ENCODE assay signal across 24 mouse cellular contexts in genomic region chr17:87418082-87418481, GRCm38 (mm10). TPM values are rescaled to one million over a fixed set of nuclear protein-coding genes. Genes with fewer than 3 reads are reported as not detected.
"Had no signal": no experiment of that assay in that cellular context is flagged by ENCODE, and none has a peak within 500 bp of the region (broad histone marks: within the 10 kb centered on the region; RNA-seq: fewer than 3 reads in every experiment).

No protein-coding gene starts in this region.

- H3K36me3 ChIP-seq: kidney, embryonic 15.5 days; limb, embryonic 12.5 days; limb, embryonic 15.5 days; lung, embryonic 15.5 days; midbrain, embryonic 12.5 days; midbrain, embryonic 15.5 days had no signal

- H3K4me1 ChIP-seq: kidney, embryonic 15.5 days; limb, embryonic 15.5 days; lung, embryonic 15.5 days; megakaryocyte, embryonic 14.5 days; midbrain, embryonic 12.5 days; midbrain, embryonic 15.5 days; neural tube, embryonic 13.5 days had no signal

- H3K9ac ChIP-seq: kidney, embryonic 15.5 days; limb, embryonic 12.5 days; limb, embryonic 15.5 days; liver, embryonic 14.5 days; lung, embryonic 15.5 days; midbrain, embryonic 12.5 days; midbrain, embryonic 15.5 days; neural tube, embryonic 13.5 days had no signal

- H3K4me3 ChIP-seq: kidney, embryonic 15.5 days; layer of hippocampus, adult 2 months; limb, embryonic 12.5 days; limb, embryonic 15.5 days; lung, embryonic 15.5 days; megakaryocyte, embryonic 14.5 days; midbrain, embryonic 12.5 days; midbrain, embryonic 15.5 days; myocyte; neural tube, embryonic 13.5 days had no signal

- H3K27me3 ChIP-seq: kidney, embryonic 15.5 days; limb, embryonic 15.5 days; lung, embryonic 15.5 days; midbrain, embryonic 12.5 days; midbrain, embryonic 15.5 days; neural tube, embryonic 13.5 days had no signal

- H3K9me3 ChIP-seq: kidney, embryonic 15.5 days; limb, embryonic 12.5 days; limb, embryonic 15.5 days; lung, embryonic 15.5 days; megakaryocyte, embryonic 14.5 days; midbrain, embryonic 12.5 days; midbrain, embryonic 15.5 days; neural tube, embryonic 13.5 days had no signal

- ATAC-seq: midbrain, embryonic 15.5 days had no signal

- DNase-seq: kidney, adult 11 months; kidney, adult 8-10 months; kidney, postnatal 14 days; layer of hippocampus, adult 9-11 months; lung, adult 18-20 months; lung, postnatal 10 days; lung, postnatal 36 days; thymus, adult 18-20 months; thymus, postnatal 4 days had no signal

- H3K27ac ChIP-seq: kidney, embryonic 15.5 days; layer of hippocampus, adult 2 months; limb, embryonic 12.5 days; limb, embryonic 15.5 days; liver, embryonic 14.5 days; lung, embryonic 15.5 days; midbrain, embryonic 12.5 days; midbrain, embryonic 15.5 days; neural tube, embryonic 13.5 days had no signal

- H3K4me2 ChIP-seq: kidney, embryonic 15.5 days; limb, embryonic 12.5 days; limb, embryonic 15.5 days; liver, embryonic 11.5 days; lung, embryonic 15.5 days; midbrain, embryonic 12.5 days; midbrain, embryonic 15.5 days; neural tube, embryonic 13.5 days had no signal

RNA-seq across cellular contexts. Expression of gene Stpg4, which starts 9.5 kb away (rescaled TPM):
- polyA plus RNA-seq: kidney, embryonic 15.5 days; large intestine, adult 2 months; limb, embryonic 12.5 days; limb, embryonic 15.5 days; liver, embryonic 11.5 days; liver, embryonic 14.5 days; lung, embryonic 15.5 days; midbrain, embryonic 12.5 days; myocyte; small intestine, adult 2 months; stomach, embryonic 16.5 days had no signal
